In the genomic region with DNA sequence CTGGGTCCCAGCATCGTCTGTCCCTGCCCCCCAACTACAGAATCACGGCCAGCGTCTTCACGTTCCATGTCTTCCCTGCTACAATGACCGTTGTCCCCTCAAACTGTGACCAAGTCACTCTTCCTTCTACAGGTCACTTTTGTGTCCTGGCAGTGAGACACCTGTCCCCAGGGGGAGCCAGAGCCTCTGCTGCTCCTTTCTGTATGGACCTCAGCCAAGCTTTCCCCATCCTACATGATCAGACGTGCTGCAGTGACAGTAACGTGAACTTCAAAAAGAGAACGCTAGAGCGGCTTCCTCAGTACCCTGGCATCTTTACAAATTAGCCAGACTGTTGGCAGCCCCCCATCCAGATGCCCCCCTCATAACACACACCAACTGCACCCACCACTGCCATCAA, we compare ENCODE assay signal across 17 mouse cellular contexts. TPM values are rescaled to one million over a fixed set of nuclear protein-coding genes. Genes with fewer than 3 reads are reported as not detected.
DNase-seq lines count a peak whose midpoint lies in the region; ATAC-seq and TF ChIP-seq lines count a peak whose summit lies in the region.
"Had no signal": no experiment of that assay in that cellular context is flagged by ENCODE, and none has a peak within 500 bp of the region (broad histone marks: within the 10 kb centered on the region; RNA-seq: fewer than 3 reads in every experiment).

No protein-coding gene starts in this region.

- intact Hi-C loops in heart, adult 2 months (cut with DNase I), result loop anchor here (2.0 kb wide), 1 partner anchor 32 kb away; no protein-coding TSS in a partner anchor

- no peaks in the 10 kb centered on the region for H3K27me3 ChIP-seq in heart, adult 2 months (ENCODE audit: control insufficient read depth, insufficient read depth, low read length)
- no peaks in the 10 kb centered on the region for H3K27me3 ChIP-seq in heart, embryonic 10.5 days (ENCODE audit: insufficient read depth, poor library complexity, severe bottlenecking)
- no peaks in the 10 kb centered on the region for H3K27me3 ChIP-seq in hindbrain, embryonic 16.5 days (replicated peaks; ENCODE audit: control insufficient read depth, insufficient read depth, low read length)

- no peak for TF ChIP-seq POLR2A in heart, adult 2 months (IDR thresholded peaks at IDR 0.05; ENCODE audit: insufficient read depth, low read depth, low read length)

- no peak overlapping the region for H3K4me2 ChIP-seq in hindbrain, embryonic 16.5 days (ENCODE audit: low read length)

- H3K4me1 ChIP-seq in heart, adult 2 months (ENCODE audit: control insufficient read depth, insufficient read depth, low read length), result peaks cover 7% of the 10 kb centered on the region
- peaks cover 18% of the 10 kb centered on the region for H3K4me1 ChIP-seq in heart, embryonic 10.5 days
- no peaks in the 10 kb centered on the region for H3K4me1 ChIP-seq in hindbrain, embryonic 16.5 days (ENCODE audit: control insufficient read depth, insufficient read depth, low read depth, low read length)

- 65% methylated on average over 9 of the region's 9 CpGs for WGBS in heart, adult 2 months
- 83% methylated on average over 9 of the region's 9 CpGs for WGBS in heart, embryonic 10.5 days
- 80% methylated on average over 9 of the region's 9 CpGs for WGBS in hindbrain, embryonic 16.5 days

- H3K9me3 ChIP-seq in heart, embryonic 10.5 days, result no peaks in the 10 kb centered on the region
- H3K9me3 ChIP-seq in hindbrain, embryonic 16.5 days (ENCODE audit: control insufficient read depth, low read length), result no peaks in the 10 kb centered on the region

- H3K4me3 ChIP-seq in heart, adult 2 months, result no peak overlapping the region
- H3K4me3 ChIP-seq in heart, embryonic 10.5 days, result no peak overlapping the region
- H3K4me3 ChIP-seq in layer of hippocampus, adult 2 months, result no peak overlapping the region
- H3K4me3 ChIP-seq in hindbrain, embryonic 16.5 days (ENCODE audit: low read length), result no peak overlapping the region
- H3K4me3 ChIP-seq: left cerebral cortex, adult 2 months had no signal

- peak; percentile 70 for TF ChIP-seq CTCF in heart, adult 2 months (IDR thresholded peaks at IDR 0.05)
- peak; percentile 51 for TF ChIP-seq CTCF in layer of hippocampus, adult 2 months (conservative IDR thresholded peaks at IDR 0.05)

- H3K36me3 ChIP-seq in heart, adult 2 months (ENCODE audit: control insufficient read depth, insufficient read depth, low read length), result no peaks in the 10 kb centered on the region
- H3K36me3 ChIP-seq in heart, embryonic 10.5 days, result no peaks in the 10 kb centered on the region
- no peaks in the 10 kb centered on the region for H3K36me3 ChIP-seq in hindbrain, embryonic 16.5 days (ENCODE audit: control insufficient read depth, insufficient read depth, low read length)

- no peak for ATAC-seq in hindbrain, embryonic 16.5 days
- ATAC-seq: midbrain, embryonic 16.5 days had no signal

- no peaks in the 10 kb centered on the region for H3K79me2 ChIP-seq in heart, adult 2 months (replicated peaks; ENCODE audit: control insufficient read depth, insufficient read depth, low read length)

- peak in 1 of 2 experiments; percentile 50 for DNase-seq in heart, adult 2 months
- DNase-seq in heart, embryonic 10.5 days (ENCODE audit: low spot score), result no peak
- no peak for DNase-seq in layer of hippocampus, adult 2 months (ENCODE audit: low spot score in 2 of 2)
- DNase-seq in layer of hippocampus, postnatal 25 days (ENCODE audit: extremely low spot score in 1 of 2, low spot score in 1 of 2), result no peak
- DNase-seq in urinary bladder, postnatal 14 days (ENCODE audit: low spot score), result peak; percentile 22
- no peak for DNase-seq in urinary bladder, adult 2 months (ENCODE audit: low spot score)
- no peak for DNase-seq in adrenal gland, postnatal 25 days
- DNase-seq: adrenal gland, adult 2 months; B cell, adult 2 months; cerebellum, postnatal 36 days; kidney, adult 2 months; kidney, postnatal 25 days; lung, postnatal 36 days; right cerebral cortex, postnatal 25 days had no signal

- H3K27ac ChIP-seq in heart, adult 2 months, result no peak overlapping the region
- H3K27ac ChIP-seq in heart, embryonic 10.5 days, result no peak overlapping the region
- H3K27ac ChIP-seq in layer of hippocampus, adult 2 months, result no peak overlapping the region
- no peak overlapping the region for H3K27ac ChIP-seq in hindbrain, embryonic 16.5 days (ENCODE audit: low read depth, low read length)
- H3K27ac ChIP-seq: left cerebral cortex, adult 2 months had no signal

- H3K9ac ChIP-seq in heart, adult 2 months (ENCODE audit: low read depth, low read length), result no peak overlapping the region
- no peak overlapping the region for H3K9ac ChIP-seq in hindbrain, embryonic 16.5 days (ENCODE audit: low read depth, low read length)

- peak; percentile 50; the same call in 1 of the 2 replicates for TF ChIP-seq EP300 in heart, adult 2 months (IDR thresholded peaks at IDR 0.05; ENCODE audit: insufficient read depth, low read depth, low read length)

RNA-seq across cellular contexts. Expression of gene Ifngr2, which starts 18.3 kb away (rescaled TPM):
- total RNA-seq in heart, adult 2 months (2021), result 100 to 1,000 TPM; 120 TPM
- polyA plus RNA-seq in heart, adult 2 months (2012; rRNA removed), result 100 and 140 TPM in 2 replicates
- polyA plus RNA-seq in heart, embryonic 10.5 days (2016; fragmentation: Nextera tagmentation; extraction: Ambion mirVana), result 53.7 and 85.6 TPM in 2 replicates
- total RNA-seq in layer of hippocampus, adult 2 months (2021), result 10 to 100 TPM; 49.2 to 50.6 TPM
- 10 to 100 TPM; 61.5 to 71.9 TPM for total RNA-seq in layer of hippocampus, postnatal 25 days (2021)
- polyA plus RNA-seq in urinary bladder, adult 2 months (2012; rRNA removed), result 32.1 and 34.3 TPM in 2 replicates
- total RNA-seq in adrenal gland, postnatal 25 days (2021), result 20.1 and 31.1 TPM in 2 replicates
- 118 and 127 TPM in 2 replicates for polyA plus RNA-seq in hindbrain, embryonic 16.5 days (2015; fragmentation: Nextera tagmentation; extraction: Ambion mirVana)

RNA-seq across cellular contexts. Expression of gene Ifnar1, which starts 43.5 kb away (rescaled TPM):
- 10 to 100 TPM; 23.6 to 24.0 TPM for total RNA-seq in heart, adult 2 months (2021)
- polyA plus RNA-seq in heart, adult 2 months (2012; rRNA removed), result 12.5 and 20.2 TPM in 2 replicates
- 43.2 and 43.9 TPM in 2 replicates for polyA plus RNA-seq in heart, embryonic 10.5 days (2016; fragmentation: Nextera tagmentation; extraction: Ambion mirVana)
- total RNA-seq in layer of hippocampus, adult 2 months (2021), result 10 to 100 TPM; 42.2 to 45.9 TPM
- 10 to 100 TPM; 48.8 to 55.6 TPM for total RNA-seq in layer of hippocampus, postnatal 25 days (2021)
- polyA plus RNA-seq in urinary bladder, adult 2 months (2012; rRNA removed), result 30.8 and 33.2 TPM in 2 replicates
- 57.5 and 70.8 TPM in 2 replicates for total RNA-seq in adrenal gland, postnatal 25 days (2021)
- polyA plus RNA-seq in hindbrain, embryonic 16.5 days (2015; fragmentation: Nextera tagmentation; extraction: Ambion mirVana), result 42.7 and 49.2 TPM in 2 replicates
